Mouse (Mus musculus) thymus, adult 2 months (tissue): ENCODE data around the gene Anp32b.

Source experiments
- CTCF ChIP-seq: fragments of 200-500 bp; IDR thresholded peaks from 2 replicates; pipeline ENCODE4 v1.5.1; 2012; ENCODE audit warnings: mild to moderate bottlenecking, control low read depth, low read length, moderate library complexity, borderline replicate concordance; ENCODE audit not compliant: control insufficient read depth, poor library complexity, insufficient read depth; ENCODE audit errors: extremely low read depth
- POLR2A ChIP-seq: fragments of 200-500 bp; IDR thresholded peaks from 2 replicates; pipeline ENCODE4 v1.6.1; 2012; ENCODE audit warnings: mild to moderate bottlenecking, low read length, control low read depth, moderate library complexity; ENCODE audit not compliant: control insufficient read depth, poor library complexity, insufficient read depth; ENCODE audit errors: extremely low read depth

DNA sequence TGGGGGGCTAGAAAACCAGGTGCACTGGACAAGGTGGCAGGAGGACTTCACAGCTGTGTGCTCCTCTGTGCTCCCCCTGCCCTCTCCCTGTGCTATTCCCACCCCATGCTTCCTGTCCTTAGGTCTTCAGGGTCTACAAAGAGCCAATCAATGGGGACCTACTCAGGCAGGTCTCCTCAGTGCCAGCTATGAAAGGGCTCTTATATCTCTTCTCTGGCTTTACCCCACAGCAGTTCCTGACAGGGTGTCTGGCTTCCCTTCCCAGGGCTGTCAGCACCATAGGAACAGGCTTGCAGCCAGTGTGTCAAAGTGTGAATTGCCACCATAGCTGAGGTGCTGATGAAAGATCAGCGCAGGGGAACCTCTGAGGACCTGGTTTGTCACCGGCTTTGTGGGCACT is 69.8 kb downstream of the Anp32b start:
- TF ChIP-seq CTCF (no peak), POLR2A (no peak)
